Mouse (Mus musculus) erythroblast, embryonic 14.5 days (primary cell): ENCODE data around the gene Nfatc2. TPM values are rescaled to one million over a fixed set of nuclear protein-coding genes. Genes with fewer than 3 reads are reported as not detected.

Experiments used
- H3K27me3 ChIP-seq: 2 replicates; pipeline ENCODE4 v1.6.1; 2012; ENCODE audit warnings: inconsistent platforms; ENCODE audit not compliant: control insufficient read depth
- H3K36me3 ChIP-seq: 2 replicates; pipeline ENCODE4 v1.6.1; 2012; ENCODE audit warnings: mild to moderate bottlenecking, inconsistent platforms; ENCODE audit not compliant: control insufficient read depth
- H3K4me1 ChIP-seq: 2 replicates; pipeline ENCODE4 v1.6.1; 2012; ENCODE audit warnings: inconsistent platforms; ENCODE audit not compliant: control insufficient read depth
- H3K4me3 ChIP-seq: replicated peaks from 2 replicates; pipeline ENCODE3; 2012; ENCODE audit warnings: moderate library complexity, mild to moderate bottlenecking, inconsistent platforms
- H3K9me3 ChIP-seq: 2 replicates; pipeline ENCODE4 v1.6.1; 2012; ENCODE audit warnings: low read length, inconsistent platforms, mixed read lengths; ENCODE audit not compliant: control insufficient read depth
- GATA1 ChIP-seq: IDR thresholded peaks from 2 replicates; pipeline ENCODE4 v1.6.1; 2012; ENCODE audit warnings: low read length, inconsistent platforms, mixed read lengths
- TAL1 ChIP-seq: IDR thresholded peaks from 3 replicates; pipeline ENCODE4 v1.6.1; 2012; ENCODE audit warnings: low read length, inconsistent platforms, mixed read lengths
- polyA plus RNA-seq: library from polyadenylated mRNA; stranded (reverse); fragments of >175 nt; gene quantifications from 2 replicates; pipeline ENCODE4 v1.2.3, GENCODE M21; 2012

Gene Nfatc2
- polyA plus RNA-seq, 1 experiment: not detected

DNA sequence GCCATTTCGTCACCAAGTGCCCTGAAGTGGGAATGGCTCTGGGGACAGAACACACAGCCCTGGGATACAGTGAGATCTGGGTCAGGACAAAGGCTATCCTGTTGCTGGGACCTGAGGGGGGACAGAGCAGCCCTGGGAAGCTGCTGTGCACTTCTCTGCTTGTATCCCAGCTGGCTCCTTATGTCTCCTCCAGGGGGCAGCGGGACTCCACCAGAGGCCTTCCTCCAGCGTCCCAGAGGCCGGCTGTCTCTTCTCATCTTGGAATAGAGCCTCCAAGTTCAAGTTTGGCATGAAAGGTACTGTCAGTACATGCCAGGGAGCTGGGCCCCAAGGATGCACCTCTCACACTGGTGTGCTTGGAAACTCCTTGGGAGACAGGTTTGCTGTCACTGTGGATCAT is 132.4 kb downstream of the Nfatc2 start:
- Histone ChIP-seq H3K27me3 (no peaks in the 10 kb centered on the region), H3K9me3 (no peaks in the 10 kb centered on the region), H3K4me3 (no peak overlapping the region), H3K36me3 (no peaks in the 10 kb centered on the region), H3K4me1 (no peaks in the 10 kb centered on the region; the same call in 1 of the 2 replicates)
- TF ChIP-seq GATA1: no peak
- no peak for TF ChIP-seq TAL1

- TF ChIP-seq GATA1: no peak
- TF ChIP-seq TAL1: no peak
- Histone ChIP-seq H3K27me3 (no peaks in the 10 kb centered on the region), H3K36me3 (no peaks in the 10 kb centered on the region), H3K9me3 (no peaks in the 10 kb centered on the region), H3K4me1 (no peaks in the 10 kb centered on the region), H3K4me3 (no peak overlapping the region)
These were observed 134.3 kb downstream of the Nfatc2 start for GRCm38 (mm10) chr2:168467166-168467565.

- no peaks in the 10 kb centered on the region for H3K9me3 ChIP-seq
- H3K4me1 ChIP-seq: no peaks in the 10 kb centered on the region
- no peaks in the 10 kb centered on the region for H3K36me3 ChIP-seq
- no peak overlapping the region for H3K4me3 ChIP-seq
- TF ChIP-seq GATA1 (no peak), TAL1 (no peak)
- no peaks in the 10 kb centered on the region for H3K27me3 ChIP-seq
These were observed 135.4 kb downstream of the Nfatc2 start for GRCm38 (mm10) chr2:168466066-168466465.

GRCm38 (mm10) chr2:168465646-168466045 is 135.8 kb downstream of the Nfatc2 start:
- Histone ChIP-seq H3K36me3 (no peaks in the 10 kb centered on the region), H3K4me1 (no peaks in the 10 kb centered on the region), H3K4me3 (no peak overlapping the region), H3K9me3 (no peaks in the 10 kb centered on the region), H3K27me3 (no peaks in the 10 kb centered on the region)
- TF ChIP-seq TAL1: no peak
- TF ChIP-seq GATA1: no peak

- Histone ChIP-seq H3K27me3 (no peaks in the 10 kb centered on the region), H3K4me1 (no peaks in the 10 kb centered on the region), H3K36me3 (no peaks in the 10 kb centered on the region), H3K9me3 (peaks cover 3% of the 10 kb centered on the region; the same call in 1 of the 2 replicates), H3K4me3 (no peak overlapping the region)
- TF ChIP-seq GATA1 (no peak), TAL1 (no peak)
These were observed 139.6 kb downstream of the Nfatc2 start for GRCm38 (mm10) chr2:168461865-168462264.

DNA sequence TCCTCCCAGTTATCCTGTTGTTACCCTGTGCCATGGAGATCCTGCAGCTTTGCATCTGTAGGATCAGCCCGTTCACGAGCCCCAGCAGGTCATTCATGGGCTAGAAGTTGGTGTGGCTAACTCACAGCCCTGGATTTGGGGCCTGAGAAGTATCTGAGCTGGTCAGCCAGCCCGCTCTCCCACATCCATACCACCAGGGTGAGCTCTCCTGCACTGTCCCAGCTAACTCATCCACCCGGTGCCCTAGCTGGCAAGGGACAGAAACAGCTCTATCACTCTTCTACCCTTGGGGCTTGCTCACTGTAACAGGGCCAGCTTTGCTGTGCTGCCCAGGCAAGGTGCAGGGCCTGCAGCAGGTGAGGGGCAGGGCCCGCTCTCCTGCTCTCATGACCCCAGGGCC is 141.8 kb downstream of the Nfatc2 start:
- Histone ChIP-seq H3K4me3 (no peak overlapping the region), H3K9me3 (peaks cover 3% of the 10 kb centered on the region; the same call in 1 of the 2 replicates), H3K36me3 (no peaks in the 10 kb centered on the region), H3K4me1 (no peaks in the 10 kb centered on the region), H3K27me3 (no peaks in the 10 kb centered on the region)
- TF ChIP-seq TAL1 (no peak), GATA1 (no peak)

DNA sequence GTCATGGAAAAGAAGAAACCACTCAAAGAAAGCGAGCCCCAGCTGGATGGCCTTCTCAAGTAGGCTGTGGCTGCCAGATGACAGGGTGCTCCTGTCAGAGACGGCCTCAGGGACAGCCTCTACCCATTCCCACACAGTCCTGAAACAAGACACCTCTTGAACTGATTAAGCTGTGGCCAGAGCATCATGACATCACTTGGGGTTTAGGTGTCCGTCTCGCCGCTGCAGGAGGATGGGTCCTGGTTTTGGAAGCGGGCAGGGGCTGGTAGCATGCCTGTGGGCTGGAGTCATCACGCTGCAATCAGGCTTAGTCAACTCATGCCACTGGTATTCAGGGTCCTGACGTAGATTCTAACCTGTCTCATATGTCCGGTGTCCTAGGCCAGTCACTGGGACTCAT is 142.9 kb downstream of the Nfatc2 start:
- Histone ChIP-seq H3K4me3 (no peak overlapping the region), H3K27me3 (no peaks in the 10 kb centered on the region), H3K36me3 (no peaks in the 10 kb centered on the region), H3K9me3 (peaks cover 3% of the 10 kb centered on the region; the same call in 1 of the 2 replicates), H3K4me1 (no peaks in the 10 kb centered on the region)
- TF ChIP-seq TAL1: no peak
- no peak for TF ChIP-seq GATA1

DNA sequence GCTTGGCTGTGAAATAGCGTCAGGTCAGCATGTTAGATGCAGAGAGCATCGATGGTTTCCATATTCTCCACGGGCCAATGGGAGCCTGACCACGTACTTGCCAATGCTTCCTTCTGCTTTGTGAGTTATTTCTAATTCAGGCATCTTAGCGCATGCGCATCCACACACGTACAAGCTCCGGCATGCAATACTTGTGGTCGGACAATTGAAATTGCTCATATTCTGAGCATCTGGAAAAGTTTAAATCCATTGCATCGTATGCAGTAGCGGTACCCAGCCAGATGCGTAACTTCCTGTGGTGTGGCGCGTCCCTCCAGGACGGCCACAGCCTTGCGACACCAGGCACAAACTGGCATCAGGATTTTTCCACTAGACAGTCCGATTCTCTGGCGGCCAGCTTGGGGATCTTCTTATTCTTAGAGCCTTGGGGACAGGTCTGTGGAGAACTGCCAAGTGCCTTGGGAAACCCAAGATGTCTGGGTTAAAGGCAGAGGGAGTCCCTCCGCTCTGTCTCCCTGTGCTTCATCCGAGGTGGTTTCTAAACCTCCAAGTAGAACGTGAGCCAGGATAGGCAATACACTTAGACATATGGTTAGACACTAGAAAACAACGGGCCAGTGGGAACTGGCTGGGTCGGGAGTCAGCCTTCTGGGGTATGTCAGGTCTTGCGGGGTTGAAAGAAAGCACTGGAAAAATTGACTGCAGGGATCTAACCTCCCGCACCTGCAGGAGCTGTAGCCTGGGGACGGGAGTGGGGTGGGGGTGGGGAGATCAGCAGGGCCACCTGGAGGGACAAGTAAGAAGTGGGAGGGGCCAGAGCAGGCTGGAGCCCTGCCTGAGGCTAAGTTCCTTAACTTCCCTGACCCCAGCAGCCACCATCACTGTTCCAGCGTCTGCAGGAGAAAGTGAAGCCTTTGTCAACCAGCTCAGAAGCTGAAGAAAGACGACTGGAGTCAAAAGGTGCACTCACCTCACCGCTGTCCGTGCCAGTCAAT is 149.4 kb downstream of the Nfatc2 start:
- Histone ChIP-seq H3K36me3 (no peaks in the 10 kb centered on the region), H3K4me3 (no peak overlapping the region), H3K9me3 (peaks cover under 1% of the 10 kb centered on the region; the same call in 1 of the 2 replicates), H3K4me1 (no peaks in the 10 kb centered on the region), H3K27me3 (no peaks in the 10 kb centered on the region)
- TF ChIP-seq GATA1: no peak
- no peak for TF ChIP-seq TAL1

- TF ChIP-seq GATA1: no peak
- no peak for TF ChIP-seq TAL1
- Histone ChIP-seq H3K27me3 (no peaks in the 10 kb centered on the region), H3K4me1 (no peaks in the 10 kb centered on the region), H3K36me3 (no peaks in the 10 kb centered on the region), H3K9me3 (no peaks in the 10 kb centered on the region), H3K4me3 (no peak overlapping the region)
These were observed 150.5 kb downstream of the Nfatc2 start for GRCm38 (mm10) chr2:168450977-168451376.

DNA sequence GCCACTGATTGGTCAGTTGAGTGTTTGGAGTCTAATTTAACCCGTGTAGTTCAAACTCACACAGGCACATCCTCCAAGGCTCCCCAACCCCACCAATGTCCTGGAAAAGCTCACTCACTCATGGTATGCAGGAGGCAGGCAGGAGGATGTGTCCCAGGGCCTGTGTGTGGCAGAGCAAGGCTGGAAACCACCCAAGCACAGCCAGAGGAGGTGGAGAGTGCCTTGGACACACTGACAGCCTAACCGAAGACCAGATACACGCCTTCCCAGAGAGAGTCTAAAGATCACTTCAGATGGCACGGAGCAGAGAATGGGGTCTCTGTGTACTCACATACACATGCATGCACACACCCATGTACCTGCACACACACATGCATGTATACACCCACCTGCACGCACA is 153.4 kb downstream of the Nfatc2 start:
- H3K4me1 ChIP-seq: no peaks in the 10 kb centered on the region
- H3K36me3 ChIP-seq: no peaks in the 10 kb centered on the region
- H3K9me3 ChIP-seq: no peaks in the 10 kb centered on the region
- no peaks in the 10 kb centered on the region for H3K27me3 ChIP-seq
- no peak for TF ChIP-seq TAL1
- no peak for TF ChIP-seq GATA1
- no peak overlapping the region for H3K4me3 ChIP-seq
